Mouse (Mus musculus) midbrain, embryonic 15.5 days (tissue): Measurements from ENCODE around the gene Trib2. TPM values are rescaled to one million over a fixed set of nuclear protein-coding genes. Genes with fewer than 3 reads are reported as not detected.

Experiments used
- ATAC-seq: fragments of 200-750 bp; cut with Nextera tagmentation; replicated peaks from 2 replicates; pipeline ENCODE4 v1.8.0; 2017; ENCODE audit warnings: moderate TSS enrichment
- H3K27ac ChIP-seq: fragments of 300-500 bp; sonication (generic); 2 replicates; pipeline ENCODE4 v1.5.1; 2015; ENCODE audit warnings: mild to moderate bottlenecking, inconsistent platforms
- H3K27me3 ChIP-seq: fragments of 300-500 bp; sonication (generic); replicated peaks from 2 replicates; pipeline ENCODE4 v1.6.1; 2015; ENCODE audit warnings: inconsistent platforms
- H3K36me3 ChIP-seq: fragments of 300-500 bp; sonication (generic); replicated peaks from 2 replicates; pipeline ENCODE4 v1.6.1; 2015; ENCODE audit warnings: inconsistent platforms
- H3K4me1 ChIP-seq: fragments of 300-500 bp; sonication (generic); 2 replicates; pipeline ENCODE4 v1.6.1; 2015; ENCODE audit warnings: inconsistent platforms
- H3K4me2 ChIP-seq: fragments of 300-500 bp; sonication (generic); 2 replicates; pipeline ENCODE4 v1.6.1; 2015; ENCODE audit warnings: inconsistent platforms, mild to moderate bottlenecking, moderate library complexity
- H3K4me3 ChIP-seq: fragments of 300-500 bp; sonication (generic); 2 replicates; pipeline ENCODE4 v1.5.1; 2015; ENCODE audit warnings: mild to moderate bottlenecking, inconsistent platforms
- H3K9ac ChIP-seq: fragments of 300-500 bp; sonication (generic); 2 replicates; pipeline ENCODE4 v1.6.1; 2015; ENCODE audit warnings: mild to moderate bottlenecking, inconsistent platforms
- H3K9me3 ChIP-seq: fragments of 300-500 bp; sonication (generic); 2 replicates; pipeline ENCODE4 v1.6.1; 2016; ENCODE audit warnings: inconsistent platforms
- WGBS: fragments of 180-500 bp; shearing (Covaris S2); methylation state at CpG from one replicate; pipeline ENCODE4 v1.1.7; 2015; ENCODE audit warnings: mixed read lengths; 5-methylcytosine and 5-hydroxymethylcytosine counted together
- polyA plus RNA-seq: library from polyadenylated mRNA; unstranded; fragments of >200 nt; fragmentation: Nextera tagmentation; extraction: Ambion mirVana; gene quantifications from 2 replicates; pipeline ENCODE4 v1.2.1, GENCODE M21; 2015

Trib2 gene
- polyA plus RNA-seq, 1 experiment from 2014 or later, result 148 TPM

- no peaks in the 10 kb centered on the region for H3K27me3 ChIP-seq
- peak overlapping the region; percentile 100 for H3K9ac ChIP-seq
- peaks cover 47% of the 10 kb centered on the region for H3K4me1 ChIP-seq
- no peaks in the 10 kb centered on the region for H3K9me3 ChIP-seq
- peaks cover 10% of the 10 kb centered on the region for H3K36me3 ChIP-seq
- H3K27ac ChIP-seq, result peak overlapping the region; percentile 98
- 22% methylated on average over 6 of the region's 6 CpGs for WGBS
- ATAC-seq, result no peak
- peak overlapping the region; percentile 62 for H3K4me2 ChIP-seq
- peak overlapping the region; percentile 99 for H3K4me3 ChIP-seq
Measured at GRCm38 (mm10) chr12:15812139-15812962, 4.4 kb downstream of the Trib2 start.

- ATAC-seq, result no peak
- no peaks in the 10 kb centered on the region for H3K27me3 ChIP-seq
- H3K9me3 ChIP-seq, result no peaks in the 10 kb centered on the region
- peak overlapping the region; percentile 98 for H3K27ac ChIP-seq
- H3K9ac ChIP-seq, result peak overlapping the region; percentile 100
- peaks cover 48% of the 10 kb centered on the region for H3K4me1 ChIP-seq
- H3K36me3 ChIP-seq, result peaks cover 12% of the 10 kb centered on the region
- peak overlapping the region; percentile 62 for H3K4me2 ChIP-seq
- 10% methylated on average over 4 of the region's 4 CpGs for WGBS
- peak overlapping the region; percentile 99 for H3K4me3 ChIP-seq
Measured at GRCm38 (mm10) chr12:15811682-15812081, 5.0 kb downstream of the Trib2 start.

- H3K4me3 ChIP-seq, result peak overlapping the region; percentile 99
- peaks cover 16% of the 10 kb centered on the region for H3K36me3 ChIP-seq
- peak overlapping the region; percentile 100 for H3K9ac ChIP-seq
- no peaks in the 10 kb centered on the region for H3K9me3 ChIP-seq
- no peak for ATAC-seq
- no peaks in the 10 kb centered on the region for H3K27me3 ChIP-seq
- H3K4me2 ChIP-seq, result peak overlapping the region; percentile 62
- peaks cover 54% of the 10 kb centered on the region for H3K4me1 ChIP-seq
- 5% methylated on average over 7 of the region's 7 CpGs for WGBS
- H3K27ac ChIP-seq, result peak overlapping the region; percentile 98
Measured at GRCm38 (mm10) chr12:15810926-15811325, 5.8 kb downstream of the Trib2 start.

DNA sequence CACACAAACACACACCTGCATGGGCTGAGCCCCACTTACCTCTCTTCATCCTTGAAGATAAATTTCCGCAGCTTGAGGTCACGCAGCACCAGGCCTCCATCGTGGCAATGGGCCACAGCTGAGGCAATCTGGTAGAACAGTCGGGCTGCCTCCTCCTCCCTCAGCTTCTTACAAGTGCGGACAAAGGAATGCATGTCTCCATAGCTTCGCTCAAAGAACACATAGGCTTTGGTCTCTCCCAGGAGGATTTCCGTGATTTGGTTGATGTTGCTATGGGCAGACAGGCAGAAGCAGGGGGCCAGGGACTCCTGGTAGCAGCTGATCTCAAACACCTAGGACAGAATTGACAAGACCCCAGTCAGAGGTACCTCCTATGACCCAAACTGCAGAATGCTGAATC, 7.1 kb downstream of the Trib2 start:
- no peaks in the 10 kb centered on the region for H3K27me3 ChIP-seq
- peak overlapping the region; percentile 4; the same call in 1 of the 2 replicates for H3K27ac ChIP-seq
- no peak for ATAC-seq
- H3K4me2 ChIP-seq, result peak overlapping the region; percentile 62
- peaks cover 24% of the 10 kb centered on the region for H3K36me3 ChIP-seq
- H3K9me3 ChIP-seq, result no peaks in the 10 kb centered on the region
- peak overlapping the region; percentile 7 for H3K4me3 ChIP-seq
- 31% methylated on average over 7 of the region's 7 CpGs for WGBS
- H3K9ac ChIP-seq, result no peak overlapping the region
- H3K4me1 ChIP-seq, result peaks cover 66% of the 10 kb centered on the region

DNA sequence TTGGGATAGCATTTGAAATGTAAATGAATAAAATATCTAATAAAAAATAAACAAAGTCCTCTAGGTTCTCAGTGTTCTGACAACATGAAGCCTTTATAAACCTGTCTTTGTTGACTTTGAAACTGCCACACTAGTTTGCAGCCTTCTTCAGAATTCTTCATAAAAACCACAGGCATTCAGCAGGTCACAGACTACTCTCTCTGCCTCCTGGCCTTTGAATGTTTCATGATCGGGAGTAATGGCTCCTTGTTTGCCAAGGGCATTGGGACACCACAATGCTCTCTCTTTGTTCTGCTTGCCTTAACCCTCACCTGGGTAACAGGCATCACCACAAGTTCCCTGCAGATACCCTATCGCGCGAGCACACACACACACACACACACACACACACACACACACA, 7.5 kb downstream of the Trib2 start:
- Histone ChIP-seq H3K4me1 (peaks cover 70% of the 10 kb centered on the region), H3K4me2 (peak overlapping the region; percentile 62), H3K27ac (peak overlapping the region; percentile 4; the same call in 1 of the 2 replicates), H3K36me3 (peaks cover 28% of the 10 kb centered on the region), H3K4me3 (peak overlapping the region; percentile 7), H3K27me3 (no peaks in the 10 kb centered on the region), H3K9me3 (no peaks in the 10 kb centered on the region), H3K9ac (no peak overlapping the region)
- WGBS, result 74% methylated on average over 4 of the region's 4 CpGs
- ATAC-seq, result no peak

GRCm38 (mm10) chr12:15808186-15808800, 8.4 kb downstream of the Trib2 start:
- 96% methylated on average over 5 of the region's 5 CpGs for WGBS
- ATAC-seq, result no peak
- Histone ChIP-seq H3K4me3 (no peak overlapping the region), H3K27ac (no peak overlapping the region), H3K4me1 (peaks cover 79% of the 10 kb centered on the region), H3K36me3 (peaks cover 29% of the 10 kb centered on the region), H3K4me2 (no peak overlapping the region), H3K9me3 (no peaks in the 10 kb centered on the region), H3K27me3 (no peaks in the 10 kb centered on the region), H3K9ac (no peak overlapping the region)

- Histone ChIP-seq H3K4me1 (peaks cover 94% of the 10 kb centered on the region), H3K4me2 (no peak overlapping the region), H3K27ac (peak overlapping the region; percentile 18; the same call in 1 of the 2 replicates), H3K27me3 (no peaks in the 10 kb centered on the region), H3K9ac (no peak overlapping the region), H3K9me3 (no peaks in the 10 kb centered on the region), H3K36me3 (peaks cover 37% of the 10 kb centered on the region), H3K4me3 (no peak overlapping the region)
- ATAC-seq, result no peak
- WGBS, result 52% methylated on average over 1 of the region's 1 CpGs
Measured at GRCm38 (mm10) chr12:15804931-15805331, 11.8 kb downstream of the Trib2 start.

DNA sequence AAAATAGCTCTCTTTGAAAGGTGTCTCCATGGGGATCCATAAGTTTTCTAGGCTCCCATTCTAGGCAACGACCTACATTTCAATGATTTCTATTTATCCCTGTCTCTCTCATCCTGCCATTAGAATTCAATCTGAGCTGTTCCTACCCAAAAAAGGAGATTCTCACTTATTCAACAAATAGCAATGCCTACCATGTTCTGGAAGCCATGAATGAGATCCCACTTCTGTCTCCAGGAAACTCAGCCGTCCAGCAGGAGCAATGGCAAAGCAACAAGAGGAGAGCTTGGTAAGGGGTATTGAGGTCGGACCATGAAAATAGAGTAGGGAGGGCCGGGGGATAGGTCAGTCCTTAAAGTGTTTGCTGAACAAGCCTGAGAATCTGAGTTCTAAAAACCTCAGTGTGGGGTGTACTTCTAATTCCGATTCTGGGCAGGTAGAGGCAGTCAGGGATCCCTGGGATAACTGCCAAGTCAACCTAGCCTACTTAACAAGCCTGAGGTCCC, 12.7 kb downstream of the Trib2 start:
- Histone ChIP-seq H3K9me3 (no peaks in the 10 kb centered on the region), H3K27me3 (no peaks in the 10 kb centered on the region), H3K4me3 (no peak overlapping the region), H3K4me2 (no peak overlapping the region), H3K36me3 (peaks cover 37% of the 10 kb centered on the region), H3K27ac (no peak overlapping the region), H3K4me1 (peaks cover 93% of the 10 kb centered on the region), H3K9ac (no peak overlapping the region)
- 72% methylated on average over 5 of the region's 5 CpGs for WGBS
- ATAC-seq, result 0 out of 2 replicates have a peak, but pooled peaks have one; percentile 7

- WGBS, result 86% methylated on average over 4 of the region's 4 CpGs
- H3K9me3 ChIP-seq, result no peaks in the 10 kb centered on the region
- H3K4me1 ChIP-seq, result peaks cover 80% of the 10 kb centered on the region
- no peak overlapping the region; the same call in 1 of the 2 replicates for H3K4me2 ChIP-seq
- H3K9ac ChIP-seq, result no peak overlapping the region
- no peak for ATAC-seq
- peak overlapping the region; percentile 65; the same call in 1 of the 2 replicates for H3K27ac ChIP-seq
- no peaks in the 10 kb centered on the region for H3K27me3 ChIP-seq
- H3K36me3 ChIP-seq, result peaks cover 35% of the 10 kb centered on the region; the same call in 1 of the 2 replicates
- no peak overlapping the region for H3K4me3 ChIP-seq
Measured at GRCm38 (mm10) chr12:15801571-15801930, 15.2 kb downstream of the Trib2 start.

DNA sequence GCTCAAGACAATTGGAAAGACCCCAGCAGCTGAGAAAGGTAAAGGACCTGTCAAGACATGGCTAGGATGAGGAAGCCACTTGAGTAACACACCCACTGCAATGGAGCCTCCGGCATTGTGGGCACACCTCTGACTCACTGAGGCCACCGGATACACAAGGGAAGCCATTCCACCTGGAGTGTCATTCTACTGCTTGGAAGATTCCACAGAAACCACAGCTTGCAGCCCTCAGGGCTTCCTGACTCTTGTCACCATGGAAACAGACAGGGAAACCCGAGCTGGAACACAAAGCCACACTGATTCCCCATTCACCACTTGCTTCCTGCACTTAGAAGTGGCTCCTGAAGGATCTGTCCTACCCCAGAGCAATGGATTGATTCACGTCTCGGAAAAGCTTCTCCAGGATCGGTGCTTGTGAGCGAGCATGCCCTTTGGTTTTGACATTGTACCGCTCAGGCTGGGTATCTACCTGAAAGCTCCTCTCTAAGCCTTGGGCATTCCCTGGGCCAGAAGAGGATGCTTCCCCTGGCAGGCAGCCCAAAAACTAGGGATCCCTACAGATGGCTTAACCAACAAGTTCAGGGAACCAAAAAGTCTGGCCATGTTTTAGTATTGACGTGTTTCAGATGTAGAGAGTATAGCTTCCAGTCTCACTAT, 15.7 kb downstream of the Trib2 start:
- H3K4me2 ChIP-seq, result peak overlapping the region; percentile 17
- 49% methylated on average over 9 of the region's 9 CpGs for WGBS
- peak; percentile 40 for ATAC-seq
- H3K9me3 ChIP-seq, result no peaks in the 10 kb centered on the region
- no peak overlapping the region for H3K4me3 ChIP-seq
- H3K27me3 ChIP-seq, result no peaks in the 10 kb centered on the region
- peak overlapping the region; percentile 65 for H3K27ac ChIP-seq
- peaks cover 37% of the 10 kb centered on the region; the same call in 1 of the 2 replicates for H3K36me3 ChIP-seq
- H3K9ac ChIP-seq, result no peak overlapping the region
- peaks cover 80% of the 10 kb centered on the region for H3K4me1 ChIP-seq

GRCm38 (mm10) chr12:15800196-15800913, 16.4 kb downstream of the Trib2 start:
- peak overlapping the region; percentile 17; the same call in 1 of the 2 replicates for H3K4me2 ChIP-seq
- H3K4me3 ChIP-seq, result no peak overlapping the region
- no peak overlapping the region for H3K9ac ChIP-seq
- peak overlapping the region; percentile 65; the same call in 1 of the 2 replicates for H3K27ac ChIP-seq
- no peaks in the 10 kb centered on the region for H3K27me3 ChIP-seq
- no peak for ATAC-seq
- H3K9me3 ChIP-seq, result no peaks in the 10 kb centered on the region
- peaks cover 30% of the 10 kb centered on the region; the same call in 1 of the 2 replicates for H3K36me3 ChIP-seq
- peaks cover 73% of the 10 kb centered on the region for H3K4me1 ChIP-seq
- WGBS, result 81% methylated on average over 4 of the region's 4 CpGs
